Mouse (Mus musculus): Measurements from ENCODE around the gene Plet1. TPM values are rescaled to one million over a fixed set of nuclear protein-coding genes. Genes with fewer than 3 reads are reported as not detected.

Plet1 gene
- not detected for polyA plus RNA-seq (2015; fragmentation: Illumina TruSeq; extraction: RNeasy Lipid Tissue Mini Kit (QIAGEN cat#74804); ENCODE audit: insufficient read depth, low replicate concordance)

GRCm38 (mm10) chr9:50494311-50494710, at the start of gene Plet1:
Gene Plet1, plus strand, starts transcription at chr9:50494525.

DNA sequence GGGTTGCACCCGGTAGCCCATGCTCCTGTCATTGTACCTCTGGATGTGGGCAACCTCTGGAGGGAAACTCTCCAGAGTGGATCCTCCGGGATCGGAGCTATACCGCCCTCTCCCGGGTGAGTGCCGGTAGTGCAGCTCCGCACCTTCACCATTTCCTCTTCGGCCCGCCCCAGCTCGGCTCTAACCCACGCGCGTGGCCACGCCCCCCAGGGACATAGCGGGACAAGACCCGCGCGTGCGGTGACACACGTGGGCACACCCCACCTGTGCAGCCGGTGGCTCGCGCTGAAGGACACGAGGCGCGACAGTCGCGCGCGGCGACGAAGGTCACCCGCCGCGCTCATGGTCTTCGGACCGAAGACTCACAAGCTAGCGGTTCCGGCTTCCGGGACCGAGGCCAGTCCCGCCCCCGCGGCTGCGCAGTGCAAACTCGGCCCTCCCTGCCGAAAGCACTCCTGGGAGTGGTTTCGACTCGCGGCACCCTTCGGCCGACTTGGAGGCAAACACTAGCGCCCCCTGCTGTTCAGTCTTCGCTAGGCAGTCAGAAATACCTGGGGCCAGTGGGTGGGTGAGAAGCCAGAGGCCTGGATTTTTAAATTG, 34.1 kb downstream of the Plet1 start, which contains the start of gene Pts:
TSS of gene Pts (minus strand) at position 432 of the 600 bp plus-strand sequence.

DNA sequence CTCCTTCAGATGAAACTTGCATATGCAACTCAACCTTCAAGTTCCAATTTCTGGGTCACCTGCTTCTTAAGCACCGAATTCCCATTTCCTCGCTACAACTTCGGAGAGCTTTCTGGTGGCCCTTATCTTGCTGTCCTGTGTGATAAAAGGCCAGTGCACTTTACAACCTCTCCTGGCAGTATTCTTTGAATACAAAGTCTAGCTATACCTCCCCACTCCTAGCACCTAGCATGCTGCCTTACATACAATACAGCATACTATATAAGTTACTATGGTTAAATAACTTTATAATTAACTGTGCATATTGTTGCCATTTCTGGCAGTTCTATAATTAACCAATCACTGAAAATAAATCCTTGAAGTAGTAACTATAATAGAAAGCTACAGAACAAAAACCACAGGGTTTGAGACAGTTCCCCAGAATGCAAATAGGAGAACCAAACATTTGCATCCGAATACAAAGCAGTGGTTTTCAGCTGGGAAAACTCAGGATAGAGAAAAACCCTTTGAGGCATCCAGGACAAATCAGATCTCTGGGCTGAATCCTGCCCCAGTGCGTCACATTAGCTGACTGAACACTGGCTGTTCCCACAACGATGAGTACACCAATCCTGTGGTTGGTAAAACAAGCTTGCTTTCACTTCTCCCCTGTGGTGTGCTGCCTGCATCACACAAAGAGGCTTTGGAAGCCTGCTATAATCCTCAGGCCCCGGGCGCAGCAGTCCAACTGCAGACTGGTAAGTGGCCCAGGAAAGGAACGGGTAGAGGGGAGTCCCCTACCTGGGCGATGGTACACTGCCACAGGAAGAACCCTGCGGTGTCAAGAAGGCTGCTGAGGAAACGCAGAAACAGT, 60.1 kb downstream of the Plet1 start, which contains the start of gene Il18:
TSS of gene Il18 (plus strand) at position 587 of the 853 bp plus-strand sequence.

DNA sequence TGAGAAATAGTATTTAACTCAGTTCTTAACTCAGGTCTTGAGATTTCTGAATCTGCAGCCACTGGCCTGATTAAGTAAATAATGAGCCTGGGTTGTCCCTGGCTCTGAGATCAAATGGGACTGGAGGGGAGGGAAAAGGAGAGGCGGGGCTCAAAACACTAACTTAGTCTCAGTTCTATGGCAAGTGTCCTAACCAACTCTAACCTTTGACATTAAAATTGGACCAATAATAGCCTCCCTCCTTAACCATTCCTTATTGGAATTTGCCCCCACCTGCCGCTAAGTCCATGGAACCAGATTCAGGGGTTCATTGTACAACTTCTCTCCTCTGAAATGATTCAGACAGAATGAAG, 60.7 kb downstream of the Plet1 start, which contains the start of gene Bco2:
TSS of gene Bco2 (minus strand) at position 88 of the 353 bp plus-strand sequence.

Other genes starting within 250 kb of the Plet1 start
- gene Rpl10-ps3, start 149.6 kb upstream of the Plet1 start, polyA plus RNA-seq (2015; fragmentation: Illumina TruSeq; extraction: RNeasy Lipid Tissue Mini Kit (QIAGEN cat#74804); ENCODE audit: insufficient read depth, low replicate concordance), result 107 TPM
- 162 TPM for gene Pts, start 34.2 kb downstream of the Plet1 start, polyA plus RNA-seq (2015; fragmentation: Illumina TruSeq; extraction: RNeasy Lipid Tissue Mini Kit (QIAGEN cat#74804); ENCODE audit: insufficient read depth, low replicate concordance)
- 108 TPM for gene Il18, start 60.3 kb downstream of the Plet1 start, polyA plus RNA-seq (2015; fragmentation: Illumina TruSeq; extraction: RNeasy Lipid Tissue Mini Kit (QIAGEN cat#74804); ENCODE audit: insufficient read depth, low replicate concordance)
- 6.1 TPM for gene Bco2, start 60.7 kb downstream of the Plet1 start, polyA plus RNA-seq (2015; fragmentation: Illumina TruSeq; extraction: RNeasy Lipid Tissue Mini Kit (QIAGEN cat#74804); ENCODE audit: insufficient read depth, low replicate concordance)
- gene Tex12, start 66.8 kb downstream of the Plet1 start, polyA plus RNA-seq (2015; fragmentation: Illumina TruSeq; extraction: RNeasy Lipid Tissue Mini Kit (QIAGEN cat#74804); ENCODE audit: insufficient read depth, low replicate concordance), result not detected
- 117 TPM for gene Sdhd, start 109.3 kb downstream of the Plet1 start, polyA plus RNA-seq (2015; fragmentation: Illumina TruSeq; extraction: RNeasy Lipid Tissue Mini Kit (QIAGEN cat#74804); ENCODE audit: insufficient read depth, low replicate concordance)
- gene Timm8b, start 109.4 kb downstream of the Plet1 start, polyA plus RNA-seq (2015; fragmentation: Illumina TruSeq; extraction: RNeasy Lipid Tissue Mini Kit (QIAGEN cat#74804); ENCODE audit: insufficient read depth, low replicate concordance), result 80.7 TPM
- gene Pih1d2, start 122.8 kb downstream of the Plet1 start, polyA plus RNA-seq (2015; fragmentation: Illumina TruSeq; extraction: RNeasy Lipid Tissue Mini Kit (QIAGEN cat#74804); ENCODE audit: insufficient read depth, low replicate concordance), result 2.5 TPM
- gene Nkapd1, start 122.9 kb downstream of the Plet1 start, polyA plus RNA-seq (2015; fragmentation: Illumina TruSeq; extraction: RNeasy Lipid Tissue Mini Kit (QIAGEN cat#74804); ENCODE audit: insufficient read depth, low replicate concordance), result 49.6 TPM
- gene Dlat, start 165.3 kb downstream of the Plet1 start, polyA plus RNA-seq (2015; fragmentation: Illumina TruSeq; extraction: RNeasy Lipid Tissue Mini Kit (QIAGEN cat#74804); ENCODE audit: insufficient read depth, low replicate concordance), result 47.7 TPM
- gene Dixdc1, start 245.0 kb downstream of the Plet1 start, polyA plus RNA-seq (2015; fragmentation: Illumina TruSeq; extraction: RNeasy Lipid Tissue Mini Kit (QIAGEN cat#74804); ENCODE audit: insufficient read depth, low replicate concordance), result 0.40 TPM

Measured in spleen, adult 10 weeks (tissue).